Mouse (Mus musculus): ENCODE data around the gene Apeh. TPM values are rescaled to one million over a fixed set of nuclear protein-coding genes. Genes with fewer than 3 reads are reported as not detected.

Gene Apeh
- total RNA-seq, 4 experiments from 2014 or later: 104 to 125 (median 109) TPM

- DNase-seq: no peak
Measured at GRCm38 (mm10) chr9:108080168-108080567, 14.2 kb downstream of the Apeh start, which contains the start of gene Mst1. Gene Mst1 (plus strand): TSS chr9:108080436.

DNA sequence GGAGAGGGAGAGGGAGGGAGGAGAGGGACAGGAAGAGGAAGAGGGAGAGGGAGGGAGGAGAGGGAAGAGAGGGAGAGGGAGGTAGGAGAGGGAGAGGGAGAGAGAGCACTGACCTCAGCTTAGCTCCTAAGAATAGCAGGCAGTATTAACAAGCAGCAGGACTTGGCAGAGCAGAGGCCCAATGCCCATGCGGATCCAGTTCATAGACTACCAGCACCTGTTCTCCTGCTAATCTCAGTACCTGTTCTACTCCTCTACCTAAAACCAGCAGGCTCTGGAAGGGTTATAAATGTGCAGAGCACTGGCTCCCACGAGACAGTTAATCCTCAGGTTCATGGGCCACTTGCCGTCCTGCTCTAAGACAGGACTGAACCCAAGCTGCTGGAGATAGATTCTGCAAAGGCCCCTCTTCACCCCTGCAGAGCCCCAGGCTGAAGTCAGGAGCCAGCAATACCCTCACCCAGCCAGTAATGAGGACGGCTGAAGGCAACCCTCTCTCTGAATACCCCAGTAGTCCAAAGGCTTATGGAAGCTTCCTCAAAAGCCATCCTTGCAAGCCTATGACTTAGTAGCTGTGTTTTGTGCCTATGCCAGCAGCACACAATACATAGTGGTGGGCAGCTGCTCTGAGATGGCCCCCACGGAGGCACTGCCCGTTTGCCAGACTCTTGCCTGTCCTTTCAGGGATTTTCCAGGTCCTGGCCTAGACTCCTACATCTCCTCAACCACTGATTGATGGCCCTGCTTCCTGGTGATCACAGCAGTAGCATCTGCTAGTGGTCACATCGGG lies 21.1 kb downstream of the Apeh start:
- no peak for DNase-seq

DNA sequence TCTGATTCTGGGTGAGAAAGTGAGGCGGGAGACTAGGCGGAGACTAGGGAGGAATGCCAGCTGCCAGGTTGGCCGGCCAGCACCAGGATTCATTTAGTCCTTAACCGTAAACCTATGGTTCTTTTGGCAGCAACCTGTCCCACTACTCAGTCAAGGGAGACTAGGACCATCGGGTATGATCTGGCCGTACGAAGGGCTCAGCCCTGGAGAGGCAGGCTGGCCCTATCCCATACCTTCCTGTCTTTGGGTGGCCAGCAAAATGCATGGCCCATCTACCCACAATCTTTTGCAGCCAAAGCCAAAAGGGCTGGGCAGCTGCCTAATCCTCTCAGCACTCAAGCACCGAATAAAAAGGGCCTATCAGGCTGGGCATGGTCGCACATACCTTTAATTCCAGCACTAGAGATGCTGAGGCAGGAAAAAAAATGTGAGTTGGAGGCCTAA lies 21.9 kb downstream of the Apeh start:
- no peak for DNase-seq

DNA sequence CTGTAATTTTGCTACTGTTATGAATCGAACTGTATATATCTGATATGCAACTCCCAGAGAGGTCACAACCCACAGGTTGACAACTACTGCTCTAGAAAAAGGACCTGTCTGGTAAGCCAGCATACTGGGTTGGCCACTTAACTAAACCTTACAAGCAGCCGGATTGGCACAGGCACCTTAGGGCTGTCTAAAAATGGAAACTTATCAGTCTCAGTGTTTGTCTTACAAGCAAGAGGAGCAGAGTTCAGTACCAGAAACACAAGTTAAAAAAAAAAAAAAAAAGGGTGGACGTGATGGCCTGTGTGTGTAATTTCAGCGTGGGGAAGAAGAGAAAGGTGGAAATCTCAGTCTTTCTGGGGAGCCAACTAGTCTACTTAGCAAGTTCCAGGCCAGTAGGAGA lies 22.6 kb downstream of the Apeh start:
- DNase-seq: no peak

DNA sequence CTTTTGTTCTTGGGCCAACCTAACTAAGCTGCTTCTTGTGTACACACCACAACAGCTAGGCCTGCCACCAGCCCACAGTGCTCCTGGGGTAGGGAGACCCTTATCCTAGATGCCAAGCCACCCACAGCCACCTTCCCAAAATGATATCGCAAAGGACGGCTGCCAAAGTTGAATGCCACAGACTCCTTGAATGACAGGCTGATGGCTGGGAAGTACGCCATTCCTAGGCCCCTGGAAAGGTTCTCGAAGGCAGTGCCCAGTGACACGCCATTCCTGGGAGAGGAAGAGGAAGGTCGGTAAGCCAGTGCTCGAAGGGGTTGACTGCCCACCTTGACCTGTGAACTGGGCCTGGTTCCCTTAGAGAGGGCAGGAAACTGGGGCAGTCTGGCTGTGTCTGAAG lies 24.9 kb downstream of the Apeh start:
- no peak for DNase-seq

DNA sequence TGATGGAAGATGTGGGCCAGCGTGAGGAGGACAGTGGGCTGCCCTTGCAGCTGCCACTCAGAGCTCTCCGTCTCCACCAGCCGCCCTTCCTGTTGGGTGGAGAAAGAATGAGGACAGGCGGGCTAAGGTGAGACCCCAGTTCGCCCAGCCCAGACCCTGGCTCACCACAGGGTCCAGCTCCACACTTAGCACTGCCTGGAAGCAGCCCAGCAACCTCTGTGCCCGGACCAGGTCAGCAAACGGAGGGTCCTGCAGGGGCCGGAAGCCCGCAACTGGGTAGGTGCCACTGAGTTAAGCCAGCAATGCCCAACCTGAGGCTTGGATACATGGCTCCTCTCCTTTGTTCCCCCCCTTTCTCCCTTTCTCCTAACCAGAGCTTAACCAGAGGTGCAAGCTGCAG lies 25.4 kb downstream of the Apeh start:
- DNase-seq: no peak

GRCm38 (mm10) chr9:108067900-108068299 lies 26.5 kb downstream of the Apeh start:
- DNase-seq: peak; percentile 64

DNA sequence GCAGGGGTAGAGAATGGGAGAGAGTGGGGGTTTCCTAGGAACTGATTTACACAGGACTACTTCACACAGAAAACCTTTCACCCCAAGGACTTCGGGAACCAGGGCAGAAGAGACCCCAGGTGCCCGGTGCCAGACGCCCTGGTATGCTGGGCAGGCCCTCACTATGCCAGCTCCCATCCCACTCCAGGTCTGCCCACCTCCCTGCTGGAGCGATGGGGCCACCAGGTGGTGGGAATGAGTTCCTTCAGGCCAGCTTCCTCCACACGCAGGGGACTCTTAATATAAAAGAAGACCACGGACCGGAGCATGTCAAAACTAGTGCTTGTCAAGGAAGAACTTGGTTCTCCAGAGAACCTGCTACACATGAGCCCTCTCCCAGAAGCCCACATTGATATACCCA lies 27.2 kb downstream of the Apeh start:
- DNase-seq: no peak

- DNase-seq: no peak
Measured at GRCm38 (mm10) chr9:108065491-108066011, 28.9 kb downstream of the Apeh start.

- peak; percentile 1 for DNase-seq
Measured at GRCm38 (mm10) chr9:108063361-108063760, 31.0 kb downstream of the Apeh start.

- DNase-seq: no peak
Measured at GRCm38 (mm10) chr9:108062142-108062541, 32.3 kb downstream of the Apeh start.

GRCm38 (mm10) chr9:108058291-108058690 lies 36.1 kb downstream of the Apeh start:
- DNase-seq: no peak

- DNase-seq: peak; percentile 69
Measured at GRCm38 (mm10) chr9:108057262-108057562, 37.2 kb downstream of the Apeh start.

GRCm38 (mm10) chr9:108056361-108057261 lies 37.8 kb downstream of the Apeh start:
- no peak for DNase-seq

GRCm38 (mm10) chr9:108055661-108056237 lies 38.7 kb downstream of the Apeh start:
- DNase-seq: no peak

DNA sequence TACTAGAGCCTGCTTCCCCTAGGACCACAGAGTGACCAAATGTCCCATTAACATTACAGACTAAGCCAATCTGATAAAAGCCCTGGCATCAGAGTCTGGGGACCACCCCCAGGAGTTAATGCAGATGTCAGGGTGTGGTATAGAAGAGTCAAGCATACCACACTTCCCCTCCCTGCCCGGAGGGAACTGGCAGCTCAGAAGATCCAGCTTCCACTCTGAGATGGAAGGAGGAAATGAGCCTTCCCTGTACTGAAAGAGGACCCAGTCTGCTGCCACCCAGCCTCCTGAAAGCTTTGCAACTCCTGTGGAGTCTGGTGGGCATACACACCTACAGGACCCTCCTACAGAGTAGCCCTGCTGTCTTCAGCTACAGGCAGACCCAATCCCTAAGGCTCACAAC lies 39.3 kb downstream of the Apeh start:
- no peak for DNase-seq

GRCm38 (mm10) chr9:108054331-108055040 lies 39.9 kb downstream of the Apeh start:
- DNase-seq: no peak

GRCm38 (mm10) chr9:108053665-108054225 lies 40.7 kb downstream of the Apeh start:
- no peak for DNase-seq

- DNase-seq: peak; percentile 95
Measured at GRCm38 (mm10) chr9:108052885-108053664, 41.3 kb downstream of the Apeh start, which contains the start of gene Amigo3. Gene Amigo3 (plus strand): TSS chr9:108053159.

- no peak for DNase-seq
Measured at GRCm38 (mm10) chr9:108052411-108052810, 42.0 kb downstream of the Apeh start.

DNA sequence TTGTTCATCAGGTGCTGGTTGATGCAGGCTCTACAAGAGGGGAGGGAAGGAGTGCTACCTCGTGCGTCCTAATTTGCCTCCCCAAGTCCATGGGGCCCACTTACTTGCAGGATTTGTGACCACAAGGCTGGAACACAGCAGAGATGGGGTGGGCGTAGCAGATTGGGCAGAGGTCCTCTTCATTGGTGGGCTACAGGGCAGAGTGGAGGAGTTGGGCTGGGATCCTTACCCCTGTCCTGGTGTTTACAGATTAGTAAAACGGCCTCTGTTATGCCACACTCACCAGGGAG lies 42.5 kb downstream of the Apeh start:
- no peak for DNase-seq
